Comparison of ENCODE assay signal across 8 mouse cellular contexts in genomic region chr11:3142413-3142812, GRCm38 (mm10). TPM values are rescaled to one million over a fixed set of nuclear protein-coding genes. Genes with fewer than 3 reads are reported as not detected.
A peak's percentile ranks its signal among the peaks of the same experiment; 100 is the strongest.
DNase-seq lines count a peak whose midpoint lies in the region; ATAC-seq and TF ChIP-seq lines count a peak whose summit lies in the region.
"Not testable (repeated sequence)": the region's sequence is repeated elsewhere in the genome, so short reads cannot be mapped to it uniquely, and the experiment has no call there.

No protein-coding gene starts in this region.

- ATAC-seq in heart, postnatal 0 days (ENCODE audit: insufficient read depth, low read depth) = peak; percentile 40
- ATAC-seq in kidney, embryonic 15.5 days (replicated peaks; ENCODE audit: low FRiP score) = peak; percentile 79
- ATAC-seq in megakaryocyte, adult 5-6 weeks (ENCODE audit: poor library complexity, severe bottlenecking) = peak; percentile 5

- H3K4me2 ChIP-seq in heart, postnatal 0 days (ENCODE audit: low read depth, low read length); kidney, embryonic 15.5 days: not testable (repeated sequence)

- intact Hi-C loops in left cerebral cortex, postnatal 36 days (cut with DNase I) = not testable (repeated sequence)

- not testable (repeated sequence) for H3K27me3 ChIP-seq in heart, postnatal 0 days (ENCODE audit: control insufficient read depth, insufficient read depth, low read length); kidney, embryonic 15.5 days

- not testable (repeated sequence) for H3K36me3 ChIP-seq in heart, postnatal 0 days (replicated peaks; ENCODE audit: control insufficient read depth, insufficient read depth, low read length); kidney, embryonic 15.5 days

- H3K27ac ChIP-seq in heart, postnatal 0 days (ENCODE audit: low read depth); kidney, embryonic 15.5 days: not testable (repeated sequence)

- TF ChIP-seq EP300 in heart, postnatal 0 days (IDR thresholded peaks at IDR 0.05; ENCODE audit: low read depth) = not testable (repeated sequence)

- DNase-seq in cerebellum, adult 18-20 months = peak; percentile 60 to 71
- DNase-seq in frontal cortex, adult 2 months (ENCODE audit: extremely low spot score in 1 of 2, low spot score in 1 of 2) = peak; percentile 67 to 90
- DNase-seq in heart, postnatal 0 days (ENCODE audit: low spot score) = not testable (repeated sequence)
- DNase-seq in left cerebral cortex, postnatal 36 days (ENCODE audit: low spot score in 2 of 2) = peak; percentile 77 to 88
- DNase-seq in right cerebral cortex, postnatal 10 days (ENCODE audit: low spot score in 2 of 2) = peak; percentile 82 to 89
- peak; percentile 100 for DNase-seq in urinary bladder, adult 2 months (ENCODE audit: low spot score)

- H3K4me3 ChIP-seq in heart, postnatal 0 days (ENCODE audit: low read depth, low read length); kidney, embryonic 15.5 days (replicated peaks): not testable (repeated sequence)

- TF ChIP-seq CTCF in heart, postnatal 0 days (IDR thresholded peaks at IDR 0.05; ENCODE audit: low read depth) = not testable (repeated sequence)

- H3K4me1 ChIP-seq in heart, postnatal 0 days (ENCODE audit: control insufficient read depth, insufficient read depth); kidney, embryonic 15.5 days: not testable (repeated sequence)

- 74% methylated on average over 4 of the region's 5 CpGs for WGBS in heart, postnatal 0 days
- WGBS in kidney, embryonic 15.5 days = 86% methylated on average over 4 of the region's 5 CpGs

- H3K9me3 ChIP-seq in heart, postnatal 0 days (replicated peaks; ENCODE audit: control insufficient read depth, low read length) = not testable (repeated sequence)
- peaks cover 14% of the 10 kb centered on the region for H3K9me3 ChIP-seq in kidney, embryonic 15.5 days (replicated peaks)

- not testable (repeated sequence) for H3K9ac ChIP-seq in heart, postnatal 0 days (replicated peaks; ENCODE audit: low read depth, low read length); kidney, embryonic 15.5 days

RNA-seq across cellular contexts. Expression of gene Sfi1, which starts 50.9 kb away (rescaled TPM):
- polyA plus RNA-seq in frontal cortex, adult 2 months (2012; rRNA removed) = 32.7 and 36.6 TPM in 2 replicates
- 7.1 and 13.2 TPM in 2 replicates for total RNA-seq in heart, postnatal 0 days (2014; rRNA removed; ENCODE audit: low replicate concordance)
- polyA plus RNA-seq in heart, postnatal 0 days (2015; fragmentation: Nextera tagmentation; extraction: Ambion mirVana) = 5.3 and 5.4 TPM in 2 replicates
- 12.9 and 15.3 TPM in 2 replicates for polyA plus RNA-seq in kidney, embryonic 15.5 days (2015; fragmentation: Nextera tagmentation; extraction: Ambion mirVana)
- 10 to 100 TPM; 43.7 to 73.1 TPM for total RNA-seq in left cerebral cortex, postnatal 36 days (2021)
- 6.0 and 12.5 TPM in 2 replicates for total RNA-seq in megakaryocyte, adult 5-6 weeks (2015)
- 7.5 and 9.6 TPM in 2 replicates for total RNA-seq in megakaryocyte, adult 5-6 weeks (2017)
- 27.2 and 38.1 TPM in 2 replicates for polyA plus RNA-seq in urinary bladder, adult 2 months (2012; rRNA removed)

RNA-seq across cellular contexts. Expression of gene Eif4enif1, which starts 59.8 kb away (rescaled TPM):
- polyA plus RNA-seq in frontal cortex, adult 2 months (2012; rRNA removed) = 55.0 and 55.6 TPM in 2 replicates
- 34.4 and 58.2 TPM in 2 replicates for total RNA-seq in heart, postnatal 0 days (2014; rRNA removed; ENCODE audit: low replicate concordance)
- 16.9 and 19.0 TPM in 2 replicates for polyA plus RNA-seq in heart, postnatal 0 days (2015; fragmentation: Nextera tagmentation; extraction: Ambion mirVana)
- polyA plus RNA-seq in kidney, embryonic 15.5 days (2015; fragmentation: Nextera tagmentation; extraction: Ambion mirVana) = 51.3 and 55.3 TPM in 2 replicates
- 10 to 100 TPM; 57.4 to 72.3 TPM for total RNA-seq in left cerebral cortex, postnatal 36 days (2021)
- total RNA-seq in megakaryocyte, adult 5-6 weeks (2015) = 76.8 and 80.1 TPM in 2 replicates
- 44.9 and 50.7 TPM in 2 replicates for total RNA-seq in megakaryocyte, adult 5-6 weeks (2017)
- 49.4 and 50.8 TPM in 2 replicates for polyA plus RNA-seq in urinary bladder, adult 2 months (2012; rRNA removed)

Comparison
In these comparisons a context has a peak if more than half of its experiments do, and no peak if none do; other contexts are left out.
1. ATAC-seq: peak in every context shown above with its lines; median percentile 79 in kidney, embryonic 15.5 days; 40 in heart, postnatal 0 days; 5 in megakaryocyte, adult 5-6 weeks.